ENCODE assay signal across 19 mouse cellular contexts in the genomic region with DNA sequence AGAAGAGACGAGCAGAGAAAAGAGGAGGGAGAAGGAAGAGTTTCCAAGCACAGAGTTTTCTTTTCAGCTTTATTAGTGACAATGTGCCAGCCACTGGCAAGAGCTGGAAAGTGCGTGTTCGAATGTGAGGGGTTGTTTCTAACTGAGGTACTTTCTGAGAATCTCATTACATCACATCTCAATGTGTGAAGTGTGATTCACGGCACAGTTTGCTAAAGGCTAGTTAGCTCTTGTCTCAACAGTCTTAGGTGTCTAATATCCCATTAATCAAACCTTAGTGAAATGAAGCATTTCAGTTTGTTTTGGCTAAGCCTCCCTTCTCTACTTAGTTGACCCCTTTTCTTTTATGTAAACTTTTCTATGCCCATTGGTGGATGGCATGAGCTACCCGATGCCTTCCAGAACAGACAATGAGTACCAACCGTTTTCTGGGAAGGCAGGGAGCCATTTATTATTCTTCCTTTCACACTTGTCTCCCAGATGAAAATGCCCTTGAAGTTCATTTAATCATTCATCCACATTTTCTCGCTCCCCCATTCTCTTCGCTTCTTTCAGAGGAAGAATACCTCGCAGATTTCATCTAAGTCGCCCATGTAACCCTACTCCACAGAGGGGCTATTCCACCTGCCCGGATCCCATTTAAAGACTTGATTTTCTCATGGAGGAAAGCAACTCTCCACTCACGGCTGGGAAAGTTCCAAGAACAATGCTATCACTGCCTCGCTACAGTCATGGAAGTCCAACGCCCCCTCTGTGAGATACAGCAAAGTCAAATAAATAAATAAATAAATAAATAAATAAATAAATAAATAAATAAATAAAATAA.
DNase-seq lines count a peak whose midpoint lies in the region; ATAC-seq and TF ChIP-seq lines count a peak whose summit lies in the region.
"Had no signal": no experiment of that assay in that cellular context is flagged by ENCODE, and none has a peak within 500 bp of the region (broad histone marks: within the 10 kb centered on the region; RNA-seq: fewer than 3 reads in every experiment).

No protein-coding gene starts in this region.

- 46% methylated on average over 14 of the region's 14 CpGs for WGBS in hindbrain, embryonic 11.5 days
- WGBS in hindbrain, postnatal 0 days = 39% methylated on average over 14 of the region's 14 CpGs
- 31% methylated on average over 14 of the region's 14 CpGs for WGBS in forebrain, embryonic 12.5 days
- WGBS in hindbrain, embryonic 12.5 days = 44% methylated on average over 14 of the region's 14 CpGs
- 28% methylated on average over 14 of the region's 14 CpGs for WGBS in midbrain, embryonic 14.5 days
- 80% methylated on average over 14 of the region's 14 CpGs for WGBS in heart, embryonic 12.5 days
- 70% methylated on average over 14 of the region's 14 CpGs for WGBS in liver, postnatal 0 days (ENCODE audit: insufficient replicate concordance)

- TF ChIP-seq EP300 in liver, postnatal 0 days (IDR thresholded peaks at IDR 0.05; ENCODE audit: low read depth) = no peak

- no peak overlapping the region for H3K4me3 ChIP-seq in hindbrain, embryonic 11.5 days (ENCODE audit: low read depth, low read length)
- no peak overlapping the region for H3K4me3 ChIP-seq in hindbrain, postnatal 0 days (ENCODE audit: low read length)
- H3K4me3 ChIP-seq in forebrain, embryonic 12.5 days (replicated peaks) = no peak overlapping the region
- no peak overlapping the region for H3K4me3 ChIP-seq in hindbrain, embryonic 12.5 days
- no peak overlapping the region for H3K4me3 ChIP-seq in midbrain, embryonic 14.5 days (replicated peaks; ENCODE audit: low read depth, low read length)
- H3K4me3 ChIP-seq in heart, embryonic 12.5 days = no peak overlapping the region
- no peak overlapping the region for H3K4me3 ChIP-seq in liver, postnatal 0 days (ENCODE audit: low read depth, low read length)
- H3K4me3 ChIP-seq: embryonic facial prominence, embryonic 12.5 days; erythroblast, embryonic 14.5 days; heart, embryonic 13.5 days; limb, embryonic 12.5 days had no signal

- no peaks in the 10 kb centered on the region for H3K9me3 ChIP-seq in hindbrain, embryonic 11.5 days (ENCODE audit: control insufficient read depth, low read length)
- H3K9me3 ChIP-seq in hindbrain, postnatal 0 days (ENCODE audit: low read length) = no peaks in the 10 kb centered on the region
- no peaks in the 10 kb centered on the region for H3K9me3 ChIP-seq in forebrain, embryonic 12.5 days
- H3K9me3 ChIP-seq in hindbrain, embryonic 12.5 days (replicated peaks) = no peaks in the 10 kb centered on the region
- no peaks in the 10 kb centered on the region for H3K9me3 ChIP-seq in midbrain, embryonic 14.5 days (ENCODE audit: control insufficient read depth, low read length)
- no peaks in the 10 kb centered on the region for H3K9me3 ChIP-seq in heart, embryonic 12.5 days (replicated peaks)
- no peaks in the 10 kb centered on the region for H3K9me3 ChIP-seq in liver, postnatal 0 days (ENCODE audit: low read length)
- H3K9me3 ChIP-seq: embryonic facial prominence, embryonic 12.5 days; heart, embryonic 13.5 days; limb, embryonic 12.5 days had no signal

- no peak overlapping the region for H3K9ac ChIP-seq in hindbrain, embryonic 11.5 days (ENCODE audit: low read depth, low read length)
- H3K9ac ChIP-seq in hindbrain, postnatal 0 days (replicated peaks; ENCODE audit: low read length) = no peak overlapping the region
- H3K9ac ChIP-seq in forebrain, embryonic 12.5 days = no peak overlapping the region
- no peak overlapping the region for H3K9ac ChIP-seq in hindbrain, embryonic 12.5 days
- no peak overlapping the region for H3K9ac ChIP-seq in midbrain, embryonic 14.5 days (replicated peaks; ENCODE audit: low read length)
- no peak overlapping the region for H3K9ac ChIP-seq in heart, embryonic 12.5 days
- H3K9ac ChIP-seq in liver, postnatal 0 days (replicated peaks) = no peak overlapping the region
- H3K9ac ChIP-seq: embryonic facial prominence, embryonic 12.5 days; heart, embryonic 13.5 days; limb, embryonic 12.5 days; liver, embryonic 14.5 days had no signal

- H3K4me2 ChIP-seq in hindbrain, embryonic 11.5 days (replicated peaks; ENCODE audit: low read depth, low read length) = no peak overlapping the region
- H3K4me2 ChIP-seq in hindbrain, postnatal 0 days (ENCODE audit: low read depth, low read length) = no peak overlapping the region
- H3K4me2 ChIP-seq in forebrain, embryonic 12.5 days = no peak overlapping the region
- no peak overlapping the region for H3K4me2 ChIP-seq in hindbrain, embryonic 12.5 days (replicated peaks)
- no peak overlapping the region for H3K4me2 ChIP-seq in midbrain, embryonic 14.5 days (ENCODE audit: low read length)
- no peak overlapping the region for H3K4me2 ChIP-seq in heart, embryonic 12.5 days
- H3K4me2 ChIP-seq in liver, postnatal 0 days (ENCODE audit: low read depth, low read length) = no peak overlapping the region
- H3K4me2 ChIP-seq: embryonic facial prominence, embryonic 12.5 days; heart, embryonic 13.5 days; limb, embryonic 12.5 days had no signal

- TF ChIP-seq CTCF in hindbrain, postnatal 0 days (IDR thresholded peaks at IDR 0.05; ENCODE audit: low read depth) = no peak
- TF ChIP-seq CTCF in liver, postnatal 0 days (IDR thresholded peaks at IDR 0.05; ENCODE audit: low read depth) = no peak

- DNase-seq in hindbrain, embryonic 11.5 days (ENCODE audit: low spot score) = peak; percentile 27
- no peak for DNase-seq in hindbrain, postnatal 0 days (ENCODE audit: low spot score)
- peak; percentile 52 for DNase-seq in midbrain, embryonic 14.5 days
- DNase-seq in adrenal gland, adult 18-20 months (ENCODE audit: low spot score in 2 of 2) = no peak
- DNase-seq in liver, postnatal 0 days = no peak
- DNase-seq: gastrocnemius, postnatal 10 days; heart, adult 11 months; kidney, postnatal 4 days; thymus, postnatal 14 days had no signal

- ATAC-seq in hindbrain, embryonic 11.5 days (ENCODE audit: low FRiP score) = peak; percentile 20; the same call in 1 of the 2 replicates
- ATAC-seq in hindbrain, postnatal 0 days = no peak
- ATAC-seq in forebrain, embryonic 12.5 days (ENCODE audit: low FRiP score) = peak; percentile 30; the same call in 1 of the 2 replicates
- 0 out of 2 replicates have a peak, but pooled peaks have one; percentile 8 for ATAC-seq in hindbrain, embryonic 12.5 days (ENCODE audit: low FRiP score)
- no peak for ATAC-seq in midbrain, embryonic 14.5 days (ENCODE audit: low FRiP score, low TSS enrichment)
- no peak for ATAC-seq in heart, embryonic 12.5 days (ENCODE audit: insufficient number of reproducible peaks, low FRiP score)
- ATAC-seq in liver, postnatal 0 days = no peak
- ATAC-seq: inflammation-experienced regulatory T-cells, adult 6 months; lung, postnatal 0 days had no signal

- peaks cover 5% of the 10 kb centered on the region; the same call in 1 of the 2 replicates for H3K4me1 ChIP-seq in hindbrain, embryonic 11.5 days (replicated peaks; ENCODE audit: control insufficient read depth, insufficient read depth, low read length)
- H3K4me1 ChIP-seq in hindbrain, postnatal 0 days (ENCODE audit: insufficient read depth, low read length) = no peaks in the 10 kb centered on the region
- peaks cover 35% of the 10 kb centered on the region for H3K4me1 ChIP-seq in forebrain, embryonic 12.5 days
- H3K4me1 ChIP-seq in hindbrain, embryonic 12.5 days = peaks cover 33% of the 10 kb centered on the region
- H3K4me1 ChIP-seq in midbrain, embryonic 14.5 days (ENCODE audit: control insufficient read depth, insufficient read depth, low read length) = peaks cover 30% of the 10 kb centered on the region
- H3K4me1 ChIP-seq in heart, embryonic 12.5 days (replicated peaks) = no peaks in the 10 kb centered on the region
- H3K4me1 ChIP-seq in liver, postnatal 0 days (ENCODE audit: insufficient read depth) = no peaks in the 10 kb centered on the region
- H3K4me1 ChIP-seq: embryonic facial prominence, embryonic 12.5 days; limb, embryonic 12.5 days had no signal

- peak overlapping the region; percentile 47; the same call in 1 of the 2 replicates for H3K27ac ChIP-seq in hindbrain, embryonic 11.5 days (ENCODE audit: low read depth, low read length)
- no peak overlapping the region for H3K27ac ChIP-seq in hindbrain, postnatal 0 days
- peak overlapping the region; percentile 33 for H3K27ac ChIP-seq in forebrain, embryonic 12.5 days
- peak overlapping the region; percentile 12; the same call in 1 of the 2 replicates for H3K27ac ChIP-seq in hindbrain, embryonic 12.5 days
- peak overlapping the region; percentile 10; the same call in 1 of the 2 replicates for H3K27ac ChIP-seq in midbrain, embryonic 14.5 days (replicated peaks; ENCODE audit: low read depth, low read length)
- no peak overlapping the region for H3K27ac ChIP-seq in heart, embryonic 12.5 days (ENCODE audit: poor library complexity, severe bottlenecking)
- H3K27ac ChIP-seq in liver, postnatal 0 days (ENCODE audit: low read depth) = no peak overlapping the region
- H3K27ac ChIP-seq: embryonic facial prominence, embryonic 12.5 days; heart, embryonic 13.5 days; limb, embryonic 12.5 days; liver, embryonic 14.5 days had no signal

- H3K36me3 ChIP-seq in hindbrain, embryonic 11.5 days (ENCODE audit: control insufficient read depth, insufficient read depth, low read length) = no peaks in the 10 kb centered on the region
- no peaks in the 10 kb centered on the region for H3K36me3 ChIP-seq in hindbrain, postnatal 0 days (ENCODE audit: insufficient read depth, low read length)
- H3K36me3 ChIP-seq in forebrain, embryonic 12.5 days (replicated peaks) = no peaks in the 10 kb centered on the region
- no peaks in the 10 kb centered on the region for H3K36me3 ChIP-seq in hindbrain, embryonic 12.5 days
- H3K36me3 ChIP-seq in midbrain, embryonic 14.5 days (ENCODE audit: control insufficient read depth, insufficient read depth, low read length) = no peaks in the 10 kb centered on the region
- no peaks in the 10 kb centered on the region for H3K36me3 ChIP-seq in heart, embryonic 12.5 days
- H3K36me3 ChIP-seq in liver, postnatal 0 days (replicated peaks; ENCODE audit: insufficient read depth, low read length) = no peaks in the 10 kb centered on the region
- H3K36me3 ChIP-seq: embryonic facial prominence, embryonic 12.5 days; heart, embryonic 13.5 days; limb, embryonic 12.5 days had no signal

- H3K27me3 ChIP-seq in hindbrain, embryonic 11.5 days (ENCODE audit: control insufficient read depth, insufficient read depth, low read length) = no peaks in the 10 kb centered on the region
- no peaks in the 10 kb centered on the region for H3K27me3 ChIP-seq in hindbrain, postnatal 0 days (ENCODE audit: insufficient read depth, low read length)
- H3K27me3 ChIP-seq in forebrain, embryonic 12.5 days = no peaks in the 10 kb centered on the region
- no peaks in the 10 kb centered on the region for H3K27me3 ChIP-seq in hindbrain, embryonic 12.5 days
- no peaks in the 10 kb centered on the region for H3K27me3 ChIP-seq in midbrain, embryonic 14.5 days (ENCODE audit: control insufficient read depth, insufficient read depth, low read length)
- no peaks in the 10 kb centered on the region for H3K27me3 ChIP-seq in heart, embryonic 12.5 days (replicated peaks)
- no peaks in the 10 kb centered on the region for H3K27me3 ChIP-seq in liver, postnatal 0 days (ENCODE audit: insufficient read depth, low read length)
- H3K27me3 ChIP-seq: embryonic facial prominence, embryonic 12.5 days; heart, embryonic 13.5 days; limb, embryonic 12.5 days had no signal

Comparison
In these comparisons a context has a peak if more than half of its experiments do, and no peak if none do; other contexts are left out.
1. ATAC-seq: peak in hindbrain, embryonic 11.5 days (single experiment), forebrain, embryonic 12.5 days (single experiment) and hindbrain, embryonic 12.5 days (single experiment); none in hindbrain, postnatal 0 days (single experiment), midbrain, embryonic 14.5 days (single experiment), heart, embryonic 12.5 days (single experiment) and liver, postnatal 0 days (single experiment).
2. DNase-seq: peak in hindbrain, embryonic 11.5 days (single experiment) and midbrain, embryonic 14.5 days (single experiment); none in hindbrain, postnatal 0 days (single experiment), adrenal gland, adult 18-20 months (0 of 2) and liver, postnatal 0 days (single experiment).
3. H3K27ac ChIP-seq: peak in hindbrain, embryonic 11.5 days (single experiment), forebrain, embryonic 12.5 days (single experiment), hindbrain, embryonic 12.5 days (single experiment) and midbrain, embryonic 14.5 days (single experiment); none in hindbrain, postnatal 0 days (single experiment), heart, embryonic 12.5 days (single experiment) and liver, postnatal 0 days (single experiment).